Mouse (Mus musculus) lung, adult 2 months (tissue): Measurements from ENCODE around the gene Mtfr1l.

Experiments used
- CTCF ChIP-seq: fragments of 200-500 bp; IDR thresholded peaks from 2 replicates; pipeline ENCODE4 v1.5.1; 2011; ENCODE audit warnings: mild to moderate bottlenecking, low read length, control low read depth; ENCODE audit not compliant: insufficient read depth
- POLR2A ChIP-seq: fragments of 200-500 bp; IDR thresholded peaks from 2 replicates; pipeline ENCODE4 v1.6.1; 2011; ENCODE audit warnings: low read depth, mild to moderate bottlenecking, control low read depth, low read length, borderline replicate concordance; ENCODE audit errors: extremely low read depth

GRCm38 (mm10) chr4:134511730-134512129, 23.5 kb downstream of the Mtfr1l start:
- no peak for TF ChIP-seq CTCF
- TF ChIP-seq POLR2A = no peak
